Mouse (Mus musculus) forebrain, embryonic 16.5 days (tissue): ENCODE results near the gene Plppr3. TPM values are rescaled to one million over a fixed set of nuclear protein-coding genes. Genes with fewer than 3 reads are reported as not detected.
"Not testable (repeated sequence)": the region's sequence is repeated elsewhere in the genome, so short reads cannot be mapped to it uniquely, and the experiment has no call there.

Experiments
- ATAC-seq: fragments of 200-750 bp; cut with Nextera tagmentation; 2 replicates; pipeline ENCODE4 v1.8.0; 2017; ENCODE audit warnings: mild to moderate bottlenecking, moderate library complexity
- H3K27ac ChIP-seq: fragments of 300-500 bp; sonication (generic); 2 replicates; pipeline ENCODE4 v1.5.1; 2014; ENCODE audit warnings: low read length, control low read depth
- H3K27me3 ChIP-seq: fragments of 300-500 bp; sonication (generic); replicated peaks from 2 replicates; pipeline ENCODE4 v1.6.1; 2014; ENCODE audit warnings: low read length; ENCODE audit not compliant: control insufficient read depth, insufficient read depth
- H3K36me3 ChIP-seq: fragments of 300-500 bp; sonication (generic); 2 replicates; pipeline ENCODE4 v1.6.1; 2014; ENCODE audit not compliant: control insufficient read depth, insufficient read depth
- H3K4me1 ChIP-seq: fragments of 300-500 bp; sonication (generic); replicated peaks from 2 replicates; pipeline ENCODE4 v1.6.1; 2014; ENCODE audit warnings: low read length; ENCODE audit not compliant: control insufficient read depth, insufficient read depth
- H3K4me2 ChIP-seq: fragments of 300-500 bp; sonication (generic); 2 replicates; pipeline ENCODE4 v1.6.1; 2014; ENCODE audit warnings: mild to moderate bottlenecking, low read length, control low read depth
- H3K4me3 ChIP-seq: fragments of 300-500 bp; sonication (generic); replicated peaks from 2 replicates; pipeline ENCODE4 v1.5.1; 2014; ENCODE audit warnings: mild to moderate bottlenecking, low read length, control low read depth
- H3K9ac ChIP-seq: fragments of 300-500 bp; sonication (generic); replicated peaks from 2 replicates; pipeline ENCODE4 v1.6.1; 2014; ENCODE audit warnings: low read depth, low read length, control low read depth
- H3K9me3 ChIP-seq: fragments of 300-500 bp; sonication (generic); 2 replicates; pipeline ENCODE4 v1.6.1; 2016; ENCODE audit warnings: low read length; ENCODE audit not compliant: control insufficient read depth
- WGBS: fragments of 180-500 bp; shearing (Covaris S2); extraction: QIAGEN DNeasy Blood & Tissue Kit; methylation state at CpG from one replicate; pipeline ENCODE4 v1.1.7; 2014; 5-methylcytosine and 5-hydroxymethylcytosine counted together
- polyA plus RNA-seq: library from polyadenylated mRNA; unstranded; fragments of >200 nt; fragmentation: Nextera tagmentation; extraction: Ambion mirVana; gene quantifications from 2 replicates; pipeline ENCODE4 v1.2.1, GENCODE M21; 2015

Gene Plppr3
- polyA plus RNA-seq, 1 experiment from 2014 or later = 495 TPM

DNA sequence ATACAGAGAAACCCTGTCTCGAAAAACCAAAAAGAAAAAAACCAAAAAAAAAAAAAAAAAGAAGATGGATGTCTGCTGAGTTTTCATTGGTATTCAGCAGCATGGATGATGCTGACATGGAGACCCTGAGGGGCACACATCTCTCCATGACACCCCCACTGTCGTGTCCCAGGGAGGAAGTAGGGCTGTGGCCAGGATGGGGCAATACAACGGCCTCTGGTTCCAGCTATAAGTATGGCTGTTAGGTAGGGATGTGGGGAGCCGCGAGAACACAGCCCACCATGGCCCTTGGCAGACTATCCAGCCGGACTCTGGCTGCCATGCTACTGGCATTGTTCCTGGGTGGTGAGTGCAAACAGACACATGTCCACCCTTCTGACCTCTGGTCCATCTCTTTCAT is 11.6 kb upstream of the Plppr3 start, which contains the start of gene Elane:
Gene Elane, plus strand, starts transcription at position 194 of the 400 bp plus-strand sequence.
- ATAC-seq = no peak

GRCm38 (mm10) chr10:79884938-79885337 is 10.5 kb upstream of the Plppr3 start:
- H3K36me3 ChIP-seq, H3K4me1 ChIP-seq, H3K9me3 ChIP-seq, H3K4me2 ChIP-seq, H3K27me3 ChIP-seq, H3K9ac ChIP-seq, ATAC-seq, H3K4me3 ChIP-seq, H3K27ac ChIP-seq: not testable (repeated sequence)
- WGBS = 73% methylated on average over 2 of the region's 3 CpGs

More for the DNA sequence above, 11.6 kb upstream of the Plppr3 start, which contains the start of gene Elane:
- Histone ChIP-seq H3K4me2 (no peak within 1 kb of the TSS), H3K36me3 (no peaks in the 10 kb centered on the region), H3K27ac (no peak within 1 kb of the TSS), H3K9ac (no peak within 1 kb of the TSS), H3K4me1 (peaks cover 4% of the 10 kb centered on the region; the same call in 1 of the 2 replicates), H3K9me3 (no peaks in the 10 kb centered on the region), H3K27me3 (no peaks in the 10 kb centered on the region; the same call in 1 of the 2 replicates), H3K4me3 (no peak within 1 kb of the TSS)
- 86% methylated on average over 6 of the region's 6 CpGs for WGBS

GRCm38 (mm10) chr10:79884446-79884845 is 10.0 kb upstream of the Plppr3 start:
- Histone ChIP-seq H3K36me3 (no peaks in the 10 kb centered on the region), H3K27ac (no peak overlapping the region), H3K9me3 (no peaks in the 10 kb centered on the region), H3K4me3 (no peak overlapping the region), H3K4me2 (no peak overlapping the region), H3K9ac (no peak overlapping the region), H3K27me3 (peaks cover 6% of the 10 kb centered on the region; the same call in 1 of the 2 replicates), H3K4me1 (peaks cover 4% of the 10 kb centered on the region; the same call in 1 of the 2 replicates)
- ATAC-seq = no peak
- 45% methylated on average over 4 of the region's 4 CpGs for WGBS

DNA sequence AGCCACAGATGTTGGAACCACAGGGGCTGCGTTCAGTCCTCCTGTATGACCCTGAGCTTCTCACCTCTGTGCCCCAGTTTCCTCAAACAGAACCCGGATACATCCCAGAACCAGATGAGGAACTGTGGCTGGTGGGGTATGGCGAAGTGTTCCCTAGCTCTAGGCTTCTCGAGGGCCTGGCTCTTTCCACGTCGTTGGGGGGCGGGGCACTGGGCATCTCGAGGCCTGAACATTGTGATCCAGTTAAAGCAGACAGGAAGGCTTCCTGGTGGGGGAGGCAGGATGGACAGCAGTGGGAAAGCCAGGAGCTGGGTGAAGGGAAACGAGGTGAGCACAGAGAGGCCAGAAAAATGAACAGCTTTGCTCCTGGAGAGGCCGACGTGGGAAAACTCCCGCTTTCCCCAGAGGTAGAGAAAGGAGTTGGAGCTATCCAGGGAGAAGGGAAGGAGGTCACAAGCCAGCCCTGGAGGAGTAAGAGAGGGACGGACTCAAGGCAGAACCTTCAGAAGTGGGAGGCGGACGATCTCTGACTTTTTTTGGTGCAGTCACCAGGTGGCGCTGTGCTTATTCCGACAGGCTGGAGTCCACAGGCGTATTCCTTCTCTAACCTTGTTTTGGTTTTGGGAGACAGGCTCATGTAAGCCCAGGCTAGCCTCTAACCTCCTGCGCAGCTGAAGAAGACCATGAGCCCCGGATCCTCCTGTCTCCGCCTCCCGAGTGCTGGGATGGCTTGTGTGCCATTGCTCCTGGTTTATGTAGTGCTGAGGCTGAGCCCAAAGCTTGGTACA is 9.1 kb upstream of the Plppr3 start:
- no peaks in the 10 kb centered on the region for H3K36me3 ChIP-seq
- H3K4me2 ChIP-seq = no peak overlapping the region
- no peak overlapping the region for H3K27ac ChIP-seq
- 13% methylated on average over 22 of the region's 22 CpGs for WGBS
- H3K9ac ChIP-seq = no peak overlapping the region; the same call in 1 of the 2 replicates
- peaks cover 6% of the 10 kb centered on the region; the same call in 1 of the 2 replicates for H3K27me3 ChIP-seq
- H3K9me3 ChIP-seq = no peaks in the 10 kb centered on the region
- peaks cover 4% of the 10 kb centered on the region; the same call in 1 of the 2 replicates for H3K4me1 ChIP-seq
- no peak overlapping the region for H3K4me3 ChIP-seq
- 0 out of 2 replicates have a peak, but pooled peaks have one; percentile 27 for ATAC-seq

DNA sequence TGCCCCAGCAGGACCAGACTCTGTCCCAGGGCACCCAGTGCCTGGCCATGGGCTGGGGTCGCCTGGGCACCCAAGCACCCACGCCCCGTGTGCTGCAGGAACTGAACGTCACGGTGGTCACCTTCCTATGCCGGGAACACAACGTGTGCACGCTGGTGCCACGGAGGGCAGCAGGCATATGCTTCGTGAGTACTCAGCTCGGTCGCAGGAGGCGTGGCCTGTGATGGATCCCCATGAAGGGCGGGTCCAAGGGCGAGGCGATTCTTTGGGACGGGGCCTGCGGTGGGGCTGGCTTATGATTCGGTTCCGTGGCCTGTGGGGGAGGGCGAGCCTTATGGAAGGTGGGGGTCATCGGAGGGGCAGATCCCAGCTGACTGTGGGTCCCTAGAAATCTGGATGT is 7.5 kb upstream of the Plppr3 start:
- Histone ChIP-seq H3K4me1 (peaks cover 4% of the 10 kb centered on the region; the same call in 1 of the 2 replicates), H3K9me3 (no peaks in the 10 kb centered on the region), H3K27me3 (peaks cover 6% of the 10 kb centered on the region; the same call in 1 of the 2 replicates), H3K27ac (no peak overlapping the region), H3K4me3 (no peak overlapping the region), H3K9ac (peak overlapping the region; percentile 26; the same call in 1 of the 2 replicates), H3K36me3 (no peaks in the 10 kb centered on the region), H3K4me2 (no peak overlapping the region)
- ATAC-seq = no peak
- 9% methylated on average over 22 of the region's 22 CpGs for WGBS

GRCm38 (mm10) chr10:79880721-79881120 is 6.3 kb upstream of the Plppr3 start:
- H3K4me1 ChIP-seq = peaks cover 4% of the 10 kb centered on the region; the same call in 1 of the 2 replicates
- no peaks in the 10 kb centered on the region for H3K9me3 ChIP-seq
- whole genome bisulfite sequencing = 15% methylated on average over 9 of the region's 9 CpGs
- H3K4me3 ChIP-seq = no peak overlapping the region
- no peak overlapping the region for H3K27ac ChIP-seq
- no peaks in the 10 kb centered on the region for H3K36me3 ChIP-seq
- peaks cover 6% of the 10 kb centered on the region; the same call in 1 of the 2 replicates for H3K27me3 ChIP-seq
- H3K9ac ChIP-seq = no peak overlapping the region
- H3K4me2 ChIP-seq = no peak overlapping the region
- no peak for ATAC-seq

GRCm38 (mm10) chr10:79879527-79879926 is 5.1 kb upstream of the Plppr3 start:
- no peak for ATAC-seq
- no peak overlapping the region for H3K9ac ChIP-seq
- no peaks in the 10 kb centered on the region for H3K36me3 ChIP-seq
- peaks cover 6% of the 10 kb centered on the region; the same call in 1 of the 2 replicates for H3K27me3 ChIP-seq
- peaks cover 14% of the 10 kb centered on the region for H3K4me1 ChIP-seq
- no peak overlapping the region for H3K27ac ChIP-seq
- no peaks in the 10 kb centered on the region for H3K9me3 ChIP-seq
- no peak overlapping the region for H3K4me3 ChIP-seq
- 56% methylated on average over 3 of the region's 3 CpGs for WGBS
- no peak overlapping the region for H3K4me2 ChIP-seq

DNA sequence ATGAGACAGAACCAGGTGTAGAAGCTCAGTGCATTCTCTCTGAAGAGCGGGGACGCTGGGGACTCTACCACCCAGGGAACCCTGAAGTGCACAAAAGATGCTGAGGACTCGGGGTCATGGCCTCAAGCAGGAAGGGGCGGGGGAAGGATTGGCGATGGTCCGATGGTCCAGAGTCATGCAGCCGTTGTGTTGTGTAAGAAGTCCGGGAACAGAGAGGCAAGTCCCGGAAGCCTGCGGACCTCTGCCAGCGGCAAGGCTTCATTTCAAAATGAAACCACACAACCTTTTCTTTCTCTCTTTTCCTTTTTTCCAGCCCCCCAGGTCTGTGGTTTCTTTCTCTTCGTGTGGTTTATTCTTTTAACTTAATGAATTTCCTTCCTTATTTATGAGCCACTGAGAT is 3.3 kb upstream of the Plppr3 start:
- 52% methylated on average over 12 of the region's 12 CpGs for WGBS
- Histone ChIP-seq H3K4me2 (no peak overlapping the region), H3K36me3 (no peaks in the 10 kb centered on the region), H3K9ac (no peak overlapping the region), H3K9me3 (no peaks in the 10 kb centered on the region), H3K27ac (no peak overlapping the region), H3K27me3 (peaks cover 6% of the 10 kb centered on the region; the same call in 1 of the 2 replicates), H3K4me3 (no peak overlapping the region), H3K4me1 (peaks cover 17% of the 10 kb centered on the region)
- ATAC-seq = no peak

GRCm38 (mm10) chr10:79877174-79877573 is 2.7 kb upstream of the Plppr3 start:
- Histone ChIP-seq H3K9me3 (no peaks in the 10 kb centered on the region), H3K27me3 (peaks cover 6% of the 10 kb centered on the region; the same call in 1 of the 2 replicates), H3K36me3 (no peaks in the 10 kb centered on the region), H3K9ac (no peak overlapping the region), H3K27ac (no peak overlapping the region), H3K4me3 (no peak overlapping the region), H3K4me2 (no peak overlapping the region), H3K4me1 (peaks cover 22% of the 10 kb centered on the region)
- 52% methylated on average over 1 of the region's 1 CpGs for WGBS
- no peak for ATAC-seq
